10 mouse cellular contexts compared by ENCODE assay signal in genomic region chr6:52504676-52505460, GRCm38 (mm10).
DNase-seq lines count a peak whose midpoint lies in the region; ATAC-seq and TF ChIP-seq lines count a peak whose summit lies in the region.
"Had no signal": no experiment of that assay in that cellular context is flagged by ENCODE, and none has a peak within 500 bp of the region (broad histone marks: within the 10 kb centered on the region; RNA-seq: fewer than 3 reads in every experiment).

No protein-coding gene starts in this region.

- H3K36me3 ChIP-seq in forebrain, embryonic 14.5 days (ENCODE audit: control insufficient read depth, insufficient read depth, low read length) = no peaks in the 10 kb centered on the region
- no peaks in the 10 kb centered on the region for H3K36me3 ChIP-seq in forebrain, embryonic 16.5 days (ENCODE audit: control insufficient read depth, insufficient read depth)
- no peaks in the 10 kb centered on the region for H3K36me3 ChIP-seq in liver, postnatal 0 days (replicated peaks; ENCODE audit: insufficient read depth, low read length)
- H3K36me3 ChIP-seq: embryonic facial prominence, embryonic 15.5 days had no signal

- no peak overlapping the region for H3K4me3 ChIP-seq in forebrain, embryonic 14.5 days (ENCODE audit: low read depth, low read length)
- H3K4me3 ChIP-seq in forebrain, embryonic 16.5 days (replicated peaks; ENCODE audit: low read length) = no peak overlapping the region
- H3K4me3 ChIP-seq in liver, postnatal 0 days (ENCODE audit: low read depth, low read length) = no peak overlapping the region
- H3K4me3 ChIP-seq: embryonic facial prominence, embryonic 15.5 days had no signal

- no peaks in the 10 kb centered on the region for H3K27me3 ChIP-seq in forebrain, embryonic 14.5 days (replicated peaks; ENCODE audit: control insufficient read depth, insufficient read depth, low read length)
- H3K27me3 ChIP-seq in forebrain, embryonic 16.5 days (replicated peaks; ENCODE audit: control insufficient read depth, insufficient read depth, low read length) = no peaks in the 10 kb centered on the region
- no peaks in the 10 kb centered on the region for H3K27me3 ChIP-seq in liver, postnatal 0 days (ENCODE audit: insufficient read depth, low read length)
- H3K27me3 ChIP-seq: embryonic facial prominence, embryonic 15.5 days had no signal

- WGBS in forebrain, embryonic 14.5 days = 73% methylated on average over 8 of the region's 8 CpGs
- WGBS in forebrain, embryonic 16.5 days = 67% methylated on average over 8 of the region's 8 CpGs
- WGBS in liver, postnatal 0 days (ENCODE audit: insufficient replicate concordance) = 76% methylated on average over 8 of the region's 8 CpGs

- no peak overlapping the region for H3K27ac ChIP-seq in forebrain, embryonic 14.5 days (ENCODE audit: low read depth, low read length)
- no peak overlapping the region for H3K27ac ChIP-seq in forebrain, embryonic 16.5 days (ENCODE audit: low read length)
- no peak overlapping the region for H3K27ac ChIP-seq in liver, postnatal 0 days (ENCODE audit: low read depth)
- H3K27ac ChIP-seq: embryonic facial prominence, embryonic 15.5 days had no signal

- H3K9ac ChIP-seq in forebrain, embryonic 14.5 days (ENCODE audit: low read length) = no peak overlapping the region
- no peak overlapping the region for H3K9ac ChIP-seq in forebrain, embryonic 16.5 days (replicated peaks; ENCODE audit: low read depth, low read length)
- no peak overlapping the region for H3K9ac ChIP-seq in liver, postnatal 0 days (replicated peaks)
- H3K9ac ChIP-seq: embryonic facial prominence, embryonic 15.5 days had no signal

- no peak overlapping the region for H3K4me2 ChIP-seq in forebrain, embryonic 14.5 days (ENCODE audit: low read length)
- H3K4me2 ChIP-seq in forebrain, embryonic 16.5 days (ENCODE audit: low read length) = no peak overlapping the region
- H3K4me2 ChIP-seq in liver, postnatal 0 days (ENCODE audit: low read depth, low read length) = no peak overlapping the region
- H3K4me2 ChIP-seq: embryonic facial prominence, embryonic 15.5 days had no signal

- TF ChIP-seq CTCF in liver, postnatal 0 days (IDR thresholded peaks at IDR 0.05; ENCODE audit: low read depth) = no peak

- no peak for TF ChIP-seq EP300 in liver, postnatal 0 days (IDR thresholded peaks at IDR 0.05; ENCODE audit: low read depth)

- peak; percentile 11 for DNase-seq in forebrain, embryonic 14.5 days (ENCODE audit: low spot score)
- peak; percentile 11 for DNase-seq in right cerebral cortex, postnatal 14 days
- no peak for DNase-seq in right cerebral cortex, postnatal 36 days (ENCODE audit: low spot score in 2 of 2)
- peak; percentile 51 to 57 for DNase-seq in gastrocnemius, adult 8-10 months (ENCODE audit: low spot score in 2 of 2)
- DNase-seq in liver, postnatal 0 days = no peak
- no peak for DNase-seq in natural killer cell, adult 2 months (ENCODE audit: low spot score in 2 of 2)
- no peak for DNase-seq in c-Kit-positive CD71-positive TER-119-positive erythroid progenitor cells, embryonic 14.5 days (ENCODE audit: low spot score)
- DNase-seq: right cerebral cortex, postnatal 4 days had no signal

- ATAC-seq in forebrain, embryonic 14.5 days = no peak
- no peak for ATAC-seq in forebrain, embryonic 16.5 days
- no peak for ATAC-seq in liver, postnatal 0 days

- no peaks in the 10 kb centered on the region for H3K4me1 ChIP-seq in forebrain, embryonic 14.5 days (ENCODE audit: control insufficient read depth, insufficient read depth, low read length)
- H3K4me1 ChIP-seq in forebrain, embryonic 16.5 days (replicated peaks; ENCODE audit: control insufficient read depth, insufficient read depth, low read length) = peaks cover 6% of the 10 kb centered on the region; the same call in 1 of the 2 replicates
- no peaks in the 10 kb centered on the region for H3K4me1 ChIP-seq in liver, postnatal 0 days (ENCODE audit: insufficient read depth)

- no peaks in the 10 kb centered on the region for H3K9me3 ChIP-seq in forebrain, embryonic 14.5 days (replicated peaks; ENCODE audit: control insufficient read depth, low read length)
- no peaks in the 10 kb centered on the region for H3K9me3 ChIP-seq in forebrain, embryonic 16.5 days (ENCODE audit: control insufficient read depth, low read length)
- no peaks in the 10 kb centered on the region for H3K9me3 ChIP-seq in liver, postnatal 0 days (ENCODE audit: low read length)
- H3K9me3 ChIP-seq: embryonic facial prominence, embryonic 15.5 days had no signal

Comparison
In these comparisons a context has a peak if more than half of its experiments do, and no peak if none do; other contexts are left out.
1. DNase-seq: peak in forebrain, embryonic 14.5 days (single experiment), right cerebral cortex, postnatal 14 days (single experiment) and gastrocnemius, adult 8-10 months (2 of 2); none in right cerebral cortex, postnatal 36 days (0 of 2), liver, postnatal 0 days (single experiment), natural killer cell, adult 2 months (0 of 2) and c-Kit-positive CD71-positive TER-119-positive erythroid progenitor cells, embryonic 14.5 days (single experiment).